Mouse (Mus musculus) embryo, embryonic 11.5 days (tissue): ENCODE results near the gene Fbxw4.

Experiments
- DNase-seq: peaks from one replicate; pipeline ENCODE4 v3.0.0-alpha.2; 2012; ENCODE audit warnings: low read depth, low spot score

Fbxw4 gene

GRCm38 (mm10) chr19:45541409-45542041, 118.6 kb downstream of the Fbxw4 start:
- no peak for DNase-seq

GRCm38 (mm10) chr19:45540657-45541408, 119.3 kb downstream of the Fbxw4 start:
- no peak for DNase-seq

- no peak for DNase-seq
Measured at GRCm38 (mm10) chr19:45537505-45537904, 122.6 kb downstream of the Fbxw4 start.

- DNase-seq, result no peak
Measured at GRCm38 (mm10) chr19:45535929-45536328, 124.2 kb downstream of the Fbxw4 start.

- no peak for DNase-seq
Measured at GRCm38 (mm10) chr19:45535214-45535735, 124.8 kb downstream of the Fbxw4 start.

GRCm38 (mm10) chr19:45533617-45534016, 126.5 kb downstream of the Fbxw4 start:
- no peak for DNase-seq

GRCm38 (mm10) chr19:45531554-45531953, 128.6 kb downstream of the Fbxw4 start:
- DNase-seq, result no peak

GRCm38 (mm10) chr19:45530200-45530995, 129.7 kb downstream of the Fbxw4 start:
- DNase-seq, result no peak

- DNase-seq, result no peak
Measured at GRCm38 (mm10) chr19:45529294-45529693, 130.8 kb downstream of the Fbxw4 start.
